Mouse (Mus musculus) heart, embryonic 12.5 days (tissue): ENCODE data around the gene Sez6l. TPM values are rescaled to one million over a fixed set of nuclear protein-coding genes. Genes with fewer than 3 reads are reported as not detected.

Experiments
- ATAC-seq: fragments of 200-750 bp; cut with Nextera tagmentation; 2 replicates; pipeline ENCODE4 v1.8.0; 2017; ENCODE audit warnings: moderate TSS enrichment, moderate library complexity; ENCODE audit not compliant: insufficient number of reproducible peaks, low FRiP score
- H3K27ac ChIP-seq: fragments of 300-500 bp; sonication (generic); 2 replicates; pipeline ENCODE4 v1.5.1; 2016; ENCODE audit warnings: mild to moderate bottlenecking, moderate library complexity; ENCODE audit not compliant: poor library complexity, severe bottlenecking
- H3K27me3 ChIP-seq: fragments of 300-500 bp; sonication (generic); replicated peaks from 2 replicates; pipeline ENCODE4 v1.6.1; 2016; ENCODE audit warnings: mild to moderate bottlenecking, moderate library complexity
- H3K36me3 ChIP-seq: fragments of 300-500 bp; sonication (generic); 2 replicates; pipeline ENCODE4 v1.6.1; 2016; ENCODE audit warnings: mild to moderate bottlenecking, moderate library complexity
- H3K4me1 ChIP-seq: fragments of 300-500 bp; sonication (generic); replicated peaks from 2 replicates; pipeline ENCODE4 v1.6.1; 2016; ENCODE audit warnings: mild to moderate bottlenecking
- H3K4me2 ChIP-seq: fragments of 300-500 bp; sonication (generic); 2 replicates; pipeline ENCODE4 v1.6.1; 2016; ENCODE audit warnings: mild to moderate bottlenecking, moderate library complexity
- H3K4me3 ChIP-seq: fragments of 300-500 bp; sonication (generic); 2 replicates; pipeline ENCODE4 v1.5.1; 2016; ENCODE audit warnings: mild to moderate bottlenecking
- H3K9ac ChIP-seq: fragments of 300-500 bp; sonication (generic); 2 replicates; pipeline ENCODE4 v1.6.1; 2016; ENCODE audit warnings: mild to moderate bottlenecking, moderate library complexity
- H3K9me3 ChIP-seq: fragments of 300-500 bp; sonication (generic); replicated peaks from 2 replicates; pipeline ENCODE4 v1.6.1; 2016; ENCODE audit warnings: mild to moderate bottlenecking, moderate library complexity
- WGBS: fragments of 180-500 bp; shearing (Covaris S2); methylation state at CpG from one replicate; pipeline ENCODE4 v1.1.7; 2016; 5-methylcytosine and 5-hydroxymethylcytosine counted together
- polyA plus RNA-seq: library from polyadenylated mRNA; unstranded; fragments of >200 nt; fragmentation: Nextera tagmentation; extraction: Ambion mirVana; gene quantifications from 2 replicates; pipeline ENCODE4 v1.2.1, GENCODE M21; 2016

The Sez6l gene
- polyA plus RNA-seq, 1 experiment from 2014 or later = 0.31 TPM

DNA sequence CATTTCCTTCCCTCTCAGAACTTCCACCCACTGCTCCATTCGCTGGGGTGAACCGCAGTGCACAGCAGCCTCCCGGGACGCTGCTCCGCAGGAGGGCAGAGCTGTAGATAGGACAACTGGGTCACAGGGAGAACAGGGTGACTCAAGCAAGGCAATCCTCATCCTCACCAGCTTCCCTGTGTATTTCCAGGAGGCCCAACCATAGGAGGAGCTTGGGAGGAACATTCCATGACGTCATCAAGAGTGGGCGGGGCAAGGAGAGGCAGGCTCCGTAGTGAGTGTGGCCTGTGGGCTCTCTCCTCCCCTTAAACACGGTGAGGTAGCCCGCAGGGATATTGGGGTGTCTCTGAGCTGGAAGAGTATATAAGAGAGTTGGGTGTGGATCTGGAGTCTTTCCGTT lies 83.5 kb downstream of the Sez6l start:
- H3K9ac ChIP-seq = no peak overlapping the region
- 0 out of 2 replicates have a peak overlapping the region, but pooled peaks have one; percentile 27 for H3K4me2 ChIP-seq
- no peak overlapping the region for H3K4me3 ChIP-seq
- no peaks in the 10 kb centered on the region for H3K36me3 ChIP-seq
- peaks cover 10% of the 10 kb centered on the region; the same call in 1 of the 2 replicates for H3K4me1 ChIP-seq
- no peak overlapping the region for H3K27ac ChIP-seq
- H3K27me3 ChIP-seq = peaks cover 58% of the 10 kb centered on the region
- 30% methylated on average over 11 of the region's 11 CpGs for WGBS
- H3K9me3 ChIP-seq = no peaks in the 10 kb centered on the region
- peak; percentile 65 for ATAC-seq

DNA sequence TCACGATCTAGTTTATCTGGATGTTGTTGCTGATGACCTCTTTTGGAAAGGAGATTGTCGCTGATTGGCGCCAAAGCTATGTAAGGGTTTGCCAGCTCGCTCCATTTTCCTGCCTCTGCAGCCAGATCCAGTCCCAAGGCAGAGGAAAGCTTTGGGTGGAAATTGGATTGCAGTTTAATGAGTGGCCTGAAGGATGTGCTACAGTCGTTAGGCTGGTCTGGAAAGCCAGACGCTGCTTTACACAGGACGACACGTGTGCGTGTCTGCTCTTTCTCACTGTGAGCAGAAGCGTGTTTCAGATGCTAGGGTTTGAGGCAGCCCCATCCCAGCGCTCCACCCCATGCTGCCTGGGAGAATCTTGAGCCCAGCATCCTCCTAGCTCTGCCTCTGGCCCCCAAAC lies 85.5 kb downstream of the Sez6l start:
- peaks cover 51% of the 10 kb centered on the region for H3K27me3 ChIP-seq

DNA sequence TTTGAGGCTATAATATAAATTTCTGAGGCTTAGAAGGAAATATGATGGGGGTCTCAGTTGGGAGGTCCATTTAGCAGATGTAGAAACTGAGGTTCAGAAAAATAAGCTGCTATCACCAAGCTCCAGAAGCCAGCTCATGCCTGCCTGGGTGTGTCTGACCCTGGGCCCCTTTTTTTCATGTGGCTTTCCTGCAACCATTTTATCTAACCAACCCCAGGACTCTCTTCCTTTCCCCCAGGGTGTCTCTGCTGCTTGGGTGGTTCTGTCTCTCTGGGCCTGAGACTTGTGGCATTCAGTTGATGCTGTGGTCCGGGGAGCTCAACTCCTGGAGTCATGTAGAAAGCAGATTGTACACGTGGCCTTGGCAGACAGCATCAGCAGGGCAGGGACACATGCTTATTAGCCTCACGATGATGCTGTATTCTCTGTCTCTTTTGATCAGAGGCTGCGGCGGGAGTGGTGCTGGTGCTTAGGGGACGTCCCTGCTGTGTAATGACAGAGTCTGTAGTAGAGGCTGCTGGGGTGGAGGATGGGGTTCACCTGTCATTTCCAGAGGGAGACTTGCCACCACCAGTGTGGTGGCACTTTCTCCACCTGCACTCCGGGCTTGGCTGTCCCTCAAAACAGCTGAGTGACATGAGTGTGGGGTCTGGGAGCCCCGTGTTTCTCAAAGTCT lies 88.7 kb downstream of the Sez6l start:
- Histone ChIP-seq H3K4me2 (no peak overlapping the region), H3K27me3 (peaks cover 62% of the 10 kb centered on the region), H3K9ac (no peak overlapping the region), H3K4me1 (peaks cover 5% of the 10 kb centered on the region; the same call in 1 of the 2 replicates), H3K9me3 (no peaks in the 10 kb centered on the region), H3K27ac (no peak overlapping the region), H3K36me3 (no peaks in the 10 kb centered on the region), H3K4me3 (no peak overlapping the region)
- WGBS = 73% methylated on average over 8 of the region's 8 CpGs
- no peak for ATAC-seq

More for the DNA sequence above, 85.5 kb downstream of the Sez6l start:
- Histone ChIP-seq H3K4me3 (no peak overlapping the region), H3K27ac (no peak overlapping the region), H3K9me3 (no peaks in the 10 kb centered on the region), H3K4me2 (no peak overlapping the region), H3K4me1 (peaks cover 5% of the 10 kb centered on the region; the same call in 1 of the 2 replicates), H3K9ac (no peak overlapping the region), H3K36me3 (no peaks in the 10 kb centered on the region)
- WGBS = 52% methylated on average over 11 of the region's 11 CpGs
- 0 out of 2 replicates have a peak, but pooled peaks have one; percentile 20 for ATAC-seq

DNA sequence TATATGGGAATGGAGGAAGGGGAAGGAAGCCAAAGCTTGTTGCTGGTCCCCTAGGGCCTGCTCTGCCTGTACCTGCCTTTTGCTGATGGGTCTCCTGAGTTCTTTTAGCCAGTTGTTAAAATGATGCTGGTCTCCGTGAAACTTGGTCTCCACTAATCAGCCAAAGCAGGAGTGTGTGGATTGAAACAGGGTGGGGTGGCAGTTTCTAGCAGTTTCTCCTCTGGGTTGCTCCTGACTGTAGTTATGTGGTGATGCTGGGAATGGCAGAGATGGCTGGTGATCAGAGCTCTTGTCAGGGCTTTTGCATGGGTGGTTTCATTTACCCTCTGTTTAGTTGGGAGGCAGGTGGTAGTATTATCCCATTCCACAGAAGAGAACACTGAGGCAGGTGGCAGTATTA lies 89.5 kb downstream of the Sez6l start:
- Histone ChIP-seq H3K27ac (no peak overlapping the region), H3K9me3 (no peaks in the 10 kb centered on the region), H3K36me3 (no peaks in the 10 kb centered on the region), H3K4me1 (no peaks in the 10 kb centered on the region), H3K9ac (no peak overlapping the region), H3K4me3 (no peak overlapping the region), H3K4me2 (no peak overlapping the region), H3K27me3 (peaks cover 69% of the 10 kb centered on the region)
- WGBS = 76% methylated on average over 1 of the region's 1 CpGs
- ATAC-seq = no peak

DNA sequence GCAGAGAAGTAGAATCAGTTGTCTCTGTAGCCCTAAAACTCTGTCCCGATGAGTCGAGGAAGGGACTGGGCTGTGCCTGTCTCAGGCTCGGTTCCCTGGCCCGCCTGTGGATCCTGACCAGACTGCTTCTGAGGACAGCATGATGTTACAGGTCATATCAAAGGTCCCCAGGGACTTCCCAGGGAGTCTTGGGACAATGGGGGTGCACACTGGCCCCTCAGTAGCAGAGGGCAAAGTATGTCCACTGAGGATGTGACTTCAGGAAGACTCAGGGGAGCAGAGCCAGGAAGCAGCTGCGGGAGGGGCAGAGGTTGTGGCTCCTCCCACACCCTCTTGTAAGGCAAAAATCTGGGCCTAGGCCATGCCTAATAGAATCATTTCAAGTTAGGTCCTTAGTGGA lies 90.6 kb downstream of the Sez6l start:
- no peak overlapping the region for H3K4me2 ChIP-seq
- H3K27ac ChIP-seq = no peak overlapping the region
- no peak for ATAC-seq
- no peak overlapping the region for H3K9ac ChIP-seq
- H3K27me3 ChIP-seq = peaks cover 75% of the 10 kb centered on the region
- 52% methylated on average over 5 of the region's 5 CpGs for WGBS
- H3K4me3 ChIP-seq = no peak overlapping the region
- no peaks in the 10 kb centered on the region for H3K36me3 ChIP-seq
- no peaks in the 10 kb centered on the region for H3K9me3 ChIP-seq
- peaks cover 8% of the 10 kb centered on the region for H3K4me1 ChIP-seq

DNA sequence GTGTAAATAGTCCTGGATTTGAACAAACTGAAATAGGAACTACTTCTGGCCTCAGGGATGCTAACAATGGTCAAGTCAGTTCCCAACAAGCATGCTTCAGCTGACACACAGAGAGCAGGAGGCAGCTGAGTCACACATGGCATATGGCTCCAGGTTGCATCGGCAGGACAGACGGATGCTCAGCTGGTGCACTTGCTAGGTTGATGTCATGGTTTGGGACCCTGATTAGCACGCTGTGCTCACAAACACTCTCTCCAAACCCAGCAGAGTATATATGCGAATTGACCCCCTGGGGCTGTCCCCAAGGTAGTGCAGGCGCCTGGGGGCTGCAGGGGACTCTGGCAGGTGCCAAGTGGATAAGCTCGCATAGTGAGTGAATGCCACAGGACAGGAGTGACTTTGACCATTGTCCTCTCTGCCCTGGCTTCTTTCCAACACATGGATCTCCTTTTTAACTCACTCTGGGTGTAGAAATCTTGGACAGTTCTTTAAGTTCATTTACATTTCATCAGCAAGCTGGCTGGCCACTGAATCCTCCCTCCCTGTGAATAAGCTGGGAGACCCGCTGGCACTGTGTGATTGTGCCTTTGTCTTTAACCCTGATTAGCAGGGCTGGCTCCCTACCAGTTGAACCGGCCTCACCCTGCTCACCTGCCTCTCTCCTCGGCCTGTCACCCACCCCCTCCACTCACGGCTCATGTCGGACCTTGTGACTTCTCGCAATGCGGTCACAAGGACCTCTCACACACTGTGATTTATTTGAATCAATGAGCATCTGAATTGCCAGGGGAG lies 91.9 kb downstream of the Sez6l start:
- Histone ChIP-seq H3K36me3 (no peaks in the 10 kb centered on the region), H3K9me3 (no peaks in the 10 kb centered on the region), H3K4me3 (no peak overlapping the region), H3K27ac (no peak overlapping the region), H3K9ac (no peak overlapping the region), H3K27me3 (peaks cover 76% of the 10 kb centered on the region), H3K4me1 (peaks cover 8% of the 10 kb centered on the region), H3K4me2 (no peak overlapping the region)
- 39% methylated on average over 13 of the region's 13 CpGs for WGBS
- no peak for ATAC-seq

DNA sequence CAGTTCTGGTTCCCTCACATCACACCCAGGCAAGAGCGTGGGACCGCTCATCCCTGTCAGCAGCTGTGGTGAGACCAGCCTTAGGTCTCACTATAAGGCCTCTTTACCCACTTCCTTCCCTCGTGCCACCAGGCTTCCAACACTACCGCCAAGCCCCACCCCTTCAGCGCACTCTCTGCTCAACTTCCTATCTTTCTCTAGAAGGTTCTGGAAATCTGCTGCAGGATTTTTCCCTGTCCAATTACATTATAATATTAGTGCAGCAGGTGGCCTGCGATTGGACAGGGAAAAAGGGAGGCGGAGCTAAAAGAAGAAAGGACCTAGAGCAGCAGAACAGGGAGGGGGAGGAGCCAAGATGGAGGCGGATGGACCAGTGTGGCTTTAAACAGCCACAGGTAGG lies 94.0 kb downstream of the Sez6l start:
- Histone ChIP-seq H3K9ac (no peak overlapping the region), H3K4me2 (no peak overlapping the region), H3K9me3 (no peaks in the 10 kb centered on the region), H3K4me1 (peaks cover 17% of the 10 kb centered on the region), H3K27me3 (peaks cover 70% of the 10 kb centered on the region), H3K4me3 (no peak overlapping the region), H3K36me3 (no peaks in the 10 kb centered on the region), H3K27ac (no peak overlapping the region)
- 69% methylated on average over 8 of the region's 8 CpGs for WGBS
- ATAC-seq = no peak

DNA sequence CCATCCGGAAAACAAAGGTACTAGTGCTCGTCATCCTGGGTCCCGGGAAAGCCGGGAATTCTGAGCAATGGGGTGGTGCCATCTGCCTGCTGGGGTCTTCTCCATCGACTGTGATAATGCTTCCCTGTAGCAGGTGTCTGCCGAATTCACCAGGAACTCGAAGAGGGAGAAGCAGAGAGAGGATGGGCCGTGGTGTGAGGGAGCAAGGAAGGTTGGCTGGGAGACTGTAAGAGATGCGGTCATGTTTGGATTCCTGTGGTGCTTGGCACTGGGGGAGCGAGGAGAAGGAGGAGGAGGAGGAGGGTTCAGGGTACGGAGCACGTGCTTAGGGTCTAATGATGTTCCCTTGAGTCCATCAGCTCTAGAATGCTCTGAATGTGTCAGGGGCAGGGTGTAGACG lies 94.4 kb downstream of the Sez6l start:
- Histone ChIP-seq H3K36me3 (no peaks in the 10 kb centered on the region), H3K4me1 (peaks cover 17% of the 10 kb centered on the region), H3K9ac (no peak overlapping the region), H3K27ac (no peak overlapping the region), H3K27me3 (peaks cover 74% of the 10 kb centered on the region), H3K4me3 (no peak overlapping the region), H3K4me2 (0 out of 2 replicates have a peak overlapping the region, but pooled peaks have one; percentile 11), H3K9me3 (no peaks in the 10 kb centered on the region)
- WGBS = 60% methylated on average over 13 of the region's 13 CpGs
- no peak for ATAC-seq

DNA sequence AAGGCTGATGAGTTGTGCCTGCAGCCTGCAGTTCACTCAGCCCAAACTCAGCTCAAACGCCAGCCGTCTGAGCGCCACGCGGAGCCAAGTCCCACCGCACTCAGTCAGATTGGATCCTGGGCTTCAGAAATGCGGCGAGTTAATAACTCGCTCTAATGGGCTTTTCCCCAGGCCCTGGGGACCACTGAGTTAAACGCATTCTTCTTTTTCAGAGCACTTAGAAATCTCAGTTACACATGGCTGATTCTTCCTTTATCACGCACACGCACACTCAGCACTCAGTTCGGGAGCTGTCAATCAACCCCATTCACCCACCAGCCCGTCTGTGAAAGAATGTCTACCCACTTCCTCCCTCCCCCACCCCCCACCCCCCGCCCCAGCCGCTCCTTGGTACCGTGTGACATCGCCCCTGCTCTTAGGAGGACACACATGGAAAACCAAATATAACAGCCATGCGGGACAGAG lies 95.0 kb downstream of the Sez6l start:
- Histone ChIP-seq H3K27me3 (peaks cover 78% of the 10 kb centered on the region), H3K4me3 (no peak overlapping the region), H3K9ac (no peak overlapping the region), H3K4me2 (peak overlapping the region; percentile 11; the same call in 1 of the 2 replicates), H3K9me3 (no peaks in the 10 kb centered on the region), H3K4me1 (peaks cover 17% of the 10 kb centered on the region), H3K36me3 (no peaks in the 10 kb centered on the region), H3K27ac (no peak overlapping the region)
- 26% methylated on average over 19 of the region's 19 CpGs for WGBS
- no peak for ATAC-seq

DNA sequence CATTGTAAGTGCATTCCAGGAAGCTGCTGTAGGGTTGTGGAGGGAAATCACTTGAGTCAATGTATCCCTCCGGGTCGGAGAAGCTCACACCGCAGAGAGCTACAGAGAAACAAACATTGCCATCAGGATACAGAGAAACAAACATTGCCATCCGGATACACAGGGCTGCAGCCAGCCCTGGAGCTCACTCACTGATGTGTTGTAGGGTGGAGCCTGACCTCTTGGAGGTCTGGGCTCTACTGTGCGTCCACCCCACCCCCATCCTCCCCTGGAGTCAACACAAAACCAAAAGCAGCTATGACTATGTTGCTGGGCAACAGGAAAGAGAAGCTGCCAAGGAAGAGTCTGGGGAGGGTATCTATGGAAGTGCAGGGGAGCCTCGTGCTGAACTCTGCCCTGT lies 103.5 kb downstream of the Sez6l start:
- Histone ChIP-seq H3K4me2 (no peak overlapping the region), H3K36me3 (no peaks in the 10 kb centered on the region), H3K9ac (no peak overlapping the region), H3K27ac (no peak overlapping the region), H3K9me3 (no peaks in the 10 kb centered on the region; the same call in 1 of the 2 replicates), H3K27me3 (peaks cover 68% of the 10 kb centered on the region), H3K4me3 (no peak overlapping the region), H3K4me1 (peaks cover 2% of the 10 kb centered on the region; the same call in 1 of the 2 replicates)
- ATAC-seq = no peak
- whole genome bisulfite sequencing = 51% methylated on average over 6 of the region's 6 CpGs

DNA sequence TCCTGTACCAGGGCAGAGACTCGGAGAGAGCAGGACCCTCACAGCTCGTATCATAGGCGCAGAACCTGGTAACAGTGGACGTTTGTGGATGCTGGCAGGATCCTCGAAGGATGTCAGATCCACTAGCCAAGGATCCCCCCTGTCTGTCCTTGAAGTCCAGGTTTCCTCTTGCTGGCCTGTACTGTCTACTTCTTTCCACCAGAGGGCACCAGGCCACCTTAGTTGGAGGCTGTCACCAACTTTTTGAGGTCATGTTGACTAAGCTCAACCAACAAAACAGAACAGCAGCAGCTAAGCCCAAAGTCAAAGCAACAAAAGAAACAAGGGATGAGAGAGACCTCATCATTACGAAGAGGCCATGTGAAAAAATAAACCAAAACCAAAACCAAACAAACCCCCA lies 106.8 kb downstream of the Sez6l start:
- Histone ChIP-seq H3K9me3 (no peaks in the 10 kb centered on the region; the same call in 1 of the 2 replicates), H3K4me1 (no peaks in the 10 kb centered on the region), H3K9ac (no peak overlapping the region), H3K36me3 (no peaks in the 10 kb centered on the region), H3K27me3 (peaks cover 61% of the 10 kb centered on the region), H3K27ac (no peak overlapping the region), H3K4me2 (no peak overlapping the region), H3K4me3 (no peak overlapping the region)
- 72% methylated on average over 6 of the region's 6 CpGs for WGBS
- ATAC-seq = no peak
